Mouse (Mus musculus): Measurements from ENCODE around the gene Hectd3. TPM values are rescaled to one million over a fixed set of nuclear protein-coding genes. Genes with fewer than 3 reads are reported as not detected.
A peak's percentile ranks its signal among the peaks of the same experiment; 100 is the strongest.

The Hectd3 gene
- total and polyA plus RNA-seq, 3 experiments, result 6.6 to 8.6 (median 7.8) TPM

DNA sequence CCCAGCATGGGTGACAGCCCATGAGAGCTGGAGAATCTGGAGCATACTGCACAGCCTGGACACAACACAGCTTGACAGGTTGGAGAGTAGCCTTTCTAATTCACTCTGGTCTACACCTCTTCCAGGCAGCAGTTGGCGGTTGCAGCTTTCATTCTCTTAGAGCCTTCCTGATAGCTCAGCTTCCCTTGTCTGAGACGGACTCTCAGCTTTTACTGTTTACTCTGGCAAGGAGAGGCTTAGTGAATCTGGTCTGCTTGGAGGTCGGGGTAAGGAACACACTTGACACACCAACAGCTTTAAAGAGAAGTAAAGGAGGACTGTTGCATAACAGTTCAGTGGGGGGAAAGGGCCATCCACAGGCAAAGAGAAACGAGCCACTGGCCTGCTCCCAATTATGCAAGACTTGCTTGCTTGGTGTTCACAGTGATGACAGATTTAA, 46.2 kb downstream of the Hectd3 start:
- in situ Hi-C loops (cut with MboI; ENCODE audit: low pct_ligation_motif_present, low pct_unique_long_range_greater_than_20kb, low sequenced_read_pairs) (no loop called here), dilution Hi-C loops (cut with MboI; ENCODE audit: extremely low pct_ligation_motif_present, extremely low pct_unique_long_range_greater_than_20kb, low sequenced_read_pairs) (no loop called here)
- Histone ChIP-seq H3K27me3 (replicated peaks) (no peaks in the 10 kb centered on the region), H3K4me3 (replicated peaks in 1 of 3; ENCODE audit: low read depth in 2 of 3, low read length in 2 of 3, poor library complexity in 1 of 3) (no peak overlapping the region), H3K79me2 (replicated peaks; ENCODE audit: control insufficient read depth, extremely low read depth, insufficient read depth, poor library complexity, severe bottlenecking) (peaks cover 3% of the 10 kb centered on the region), H3K9me3 (replicated peaks; ENCODE audit: low read length) (no peaks in the 10 kb centered on the region), H3K27ac (ENCODE audit: insufficient read depth, low read depth) (no peak overlapping the region), H3K4me2 (ENCODE audit: insufficient read depth, low read depth, poor library complexity, severe bottlenecking) (no peak overlapping the region), H3K4me1 (ENCODE audit: control insufficient read depth in 1 of 2, insufficient read depth in 2 of 2) (0 out of 4 replicates have a peak, but pooled peaks cover 0 to 2% of the 10 kb centered on the region in 2 experiments), H3K36me3 (replicated peaks in 1 of 2; ENCODE audit: control insufficient read depth in 1 of 2, insufficient read depth in 1 of 2, low read length in 1 of 2) (peaks cover 19 to 74% of the 10 kb centered on the region in 2 experiments), H3K9ac (ENCODE audit: insufficient read depth, low read depth) (no peak overlapping the region)
- no peak for DNase-seq (ENCODE audit: extremely low read depth)
- TF ChIP-seq ZC3H11A (IDR thresholded peaks at IDR 0.05; ENCODE audit: low read depth, low read length) (no peak), JUN (IDR thresholded peaks at IDR 0.05; ENCODE audit: insufficient read depth, low read depth, low read length) (no peak), TCF12 (IDR thresholded peaks at IDR 0.05; ENCODE audit: low read depth, low read length) (no peak), NRF1 (IDR thresholded peaks at IDR 0.05; ENCODE audit: low read depth, low read length) (no peak), ZMIZ1 (IDR thresholded peaks at IDR 0.05; ENCODE audit: low read depth, low read length) (no peak), PAX5 (IDR thresholded peaks at IDR 0.05; ENCODE audit: low read length) (no peak), MAX (IDR thresholded peaks at IDR 0.05; ENCODE audit: low read length) (no peak), CHD1 (IDR thresholded peaks at IDR 0.05; ENCODE audit: low read depth, low read length) (no peak), UBTF (IDR thresholded peaks at IDR 0.05; ENCODE audit: low read depth, low read length) (no peak), POLR2A (IDR thresholded peaks at IDR 0.05; ENCODE audit: low read depth, low read length) (no peak), NELFE (IDR thresholded peaks at IDR 0.05; ENCODE audit: low read depth, low read length) (no peak), USF1 (IDR thresholded peaks at IDR 0.05; ENCODE audit: low read depth, low read length) (no peak), ZNF384 (IDR thresholded peaks at IDR 0.05; ENCODE audit: low read depth, low read length) (no peak), TBP (conservative IDR thresholded peaks at IDR 0.05; ENCODE audit: low read depth, low read length) (no peak), SIN3A (IDR thresholded peaks at IDR 0.05; ENCODE audit: low read length) (no peak)

DNA sequence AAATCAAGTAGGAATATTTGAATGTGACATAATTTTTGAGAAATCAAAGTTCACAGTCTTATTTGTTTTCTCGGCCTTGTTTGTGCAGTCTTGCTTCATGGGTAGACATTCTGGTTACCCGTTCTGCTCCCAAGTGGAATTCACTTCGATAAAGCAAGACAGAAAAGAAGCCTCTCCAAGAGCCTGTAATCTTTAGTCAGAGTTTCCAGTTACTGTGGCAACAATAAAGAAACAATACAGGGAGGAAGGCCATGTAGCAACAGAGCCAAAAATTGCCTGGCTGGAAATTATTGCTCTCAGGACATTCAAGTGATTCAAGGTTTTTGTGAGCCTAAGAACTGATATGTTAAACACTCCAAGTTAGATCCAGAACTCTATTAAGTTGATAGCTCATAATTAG, 53.7 kb downstream of the Hectd3 start:
- peak; percentile 9 for DNase-seq (ENCODE audit: extremely low read depth)
- H3K36me3 ChIP-seq (replicated peaks in 1 of 2; ENCODE audit: control insufficient read depth in 1 of 2, insufficient read depth in 1 of 2, low read length in 1 of 2), result peaks cover 22 to 73% of the 10 kb centered on the region in 2 experiments
- no peak overlapping the region for H3K4me3 ChIP-seq (replicated peaks in 1 of 3; ENCODE audit: low read depth in 2 of 3, low read length in 2 of 3, poor library complexity in 1 of 3)
- H3K4me1 ChIP-seq (ENCODE audit: control insufficient read depth in 1 of 2, insufficient read depth in 2 of 2), result peaks cover 2 to 6% of the 10 kb centered on the region in 2 experiments; a peak in 2 of 4 replicates
- H3K27ac ChIP-seq (ENCODE audit: insufficient read depth, low read depth), result no peak overlapping the region
- in situ Hi-C loops (cut with MboI; ENCODE audit: low pct_ligation_motif_present, low pct_unique_long_range_greater_than_20kb, low sequenced_read_pairs), result no loop called here
- no peaks in the 10 kb centered on the region for H3K9me3 ChIP-seq (replicated peaks; ENCODE audit: low read length)
- TF ChIP-seq UBTF (IDR thresholded peaks at IDR 0.05; ENCODE audit: low read depth, low read length) (no peak), GABPA (IDR thresholded peaks at IDR 0.05; ENCODE audit: insufficient replicate concordance, low read depth, low read length) (no peak), MAFK (IDR thresholded peaks at IDR 0.05; ENCODE audit: insufficient replicate concordance, low read length) (no peak), JUND (conservative IDR thresholded peaks at IDR 0.05; ENCODE audit: low read depth, low read length) (no peak), MAX (IDR thresholded peaks at IDR 0.05; ENCODE audit: low read length) (no peak), HCFC1 (IDR thresholded peaks at IDR 0.05; ENCODE audit: low read depth, low read length) (no peak), USF2 (conservative IDR thresholded peaks at IDR 0.05; ENCODE audit: low read depth, low read length) (no peak), NELFE (IDR thresholded peaks at IDR 0.05; ENCODE audit: low read depth, low read length) (no peak), ZMIZ1 (IDR thresholded peaks at IDR 0.05; ENCODE audit: low read depth, low read length) (no peak), POLR2A (IDR thresholded peaks at IDR 0.05; ENCODE audit: low read depth, low read length) (no peak), ZNF384 (IDR thresholded peaks at IDR 0.05; ENCODE audit: low read depth, low read length) (no peak), E2F4 (IDR thresholded peaks at IDR 0.05; ENCODE audit: insufficient replicate concordance, low read depth, low read length) (no peak), TBP (conservative IDR thresholded peaks at IDR 0.05; ENCODE audit: low read depth, low read length) (no peak), MAZ (IDR thresholded peaks at IDR 0.05; ENCODE audit: low read depth, low read length) (no peak), CTCF (conservative IDR thresholded peaks at IDR 0.05 in 1 of 2, IDR thresholded peaks at IDR 0.05 in 1 of 2; ENCODE audit: low read depth in 2 of 2, low read length in 2 of 2) (no peak), USF1 (IDR thresholded peaks at IDR 0.05; ENCODE audit: low read depth, low read length) (no peak), ELF1 (IDR thresholded peaks at IDR 0.05; ENCODE audit: low read depth, low read length) (no peak)
- no peaks in the 10 kb centered on the region for H3K27me3 ChIP-seq (replicated peaks)
- H3K9ac ChIP-seq (ENCODE audit: insufficient read depth, low read depth), result no peak overlapping the region
- dilution Hi-C loops (cut with MboI; ENCODE audit: extremely low pct_ligation_motif_present, extremely low pct_unique_long_range_greater_than_20kb, low sequenced_read_pairs), result no loop called here
- H3K79me2 ChIP-seq (replicated peaks; ENCODE audit: control insufficient read depth, extremely low read depth, insufficient read depth, poor library complexity, severe bottlenecking), result no peaks in the 10 kb centered on the region; the same call in 1 of the 2 replicates
- H3K4me2 ChIP-seq (ENCODE audit: insufficient read depth, low read depth, poor library complexity, severe bottlenecking), result no peak overlapping the region

Measured in CH12.LX (cell line).